Mouse (Mus musculus): ENCODE measurements around the gene Chd8.
"Not testable (repeated sequence)": the region's sequence is repeated elsewhere in the genome, so short reads cannot be mapped to it uniquely, and the experiment has no call there.

The Chd8 gene

DNA sequence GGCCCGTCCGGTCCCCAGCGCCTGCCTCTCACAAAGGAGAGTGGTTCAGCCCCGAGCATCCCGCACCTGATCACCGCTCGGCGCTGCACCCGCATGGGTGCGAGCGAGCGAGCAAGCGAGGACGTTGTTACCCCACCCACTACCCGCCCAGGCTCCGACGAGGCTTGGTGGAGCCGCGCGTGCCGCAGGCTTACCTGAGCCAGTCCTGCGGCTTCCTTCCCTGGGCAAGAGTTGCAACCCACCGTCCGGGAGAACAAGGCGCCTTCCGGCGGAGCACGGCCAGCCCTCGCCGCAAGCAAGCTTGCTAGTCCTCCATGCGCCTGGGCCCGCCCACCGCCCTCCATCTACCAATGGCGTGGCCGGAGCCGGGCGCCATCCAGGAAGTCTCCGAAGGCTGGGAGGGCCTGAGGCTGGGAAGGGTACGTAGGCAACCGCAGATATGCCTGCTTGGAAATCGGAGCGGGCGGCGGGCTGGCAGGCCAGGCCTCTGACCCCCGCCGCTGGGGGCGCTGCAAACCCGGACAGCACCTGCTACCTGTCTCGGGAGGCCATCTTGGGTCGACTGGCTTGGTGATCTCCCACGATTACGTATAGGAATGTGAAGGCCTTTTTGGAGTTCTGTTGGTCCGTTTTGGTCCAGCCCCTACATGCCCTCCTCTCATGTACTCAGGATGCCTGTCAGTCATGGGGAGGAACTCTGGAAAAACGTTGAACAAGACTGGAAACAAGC lies at the start of gene Chd8:
Gene Chd8, minus strand, starts transcription at position 297 of the 730 bp plus-strand sequence.
- DNase-seq (ENCODE audit: low spot score in 2 of 2), result peak; percentile 98 to 99

DNA sequence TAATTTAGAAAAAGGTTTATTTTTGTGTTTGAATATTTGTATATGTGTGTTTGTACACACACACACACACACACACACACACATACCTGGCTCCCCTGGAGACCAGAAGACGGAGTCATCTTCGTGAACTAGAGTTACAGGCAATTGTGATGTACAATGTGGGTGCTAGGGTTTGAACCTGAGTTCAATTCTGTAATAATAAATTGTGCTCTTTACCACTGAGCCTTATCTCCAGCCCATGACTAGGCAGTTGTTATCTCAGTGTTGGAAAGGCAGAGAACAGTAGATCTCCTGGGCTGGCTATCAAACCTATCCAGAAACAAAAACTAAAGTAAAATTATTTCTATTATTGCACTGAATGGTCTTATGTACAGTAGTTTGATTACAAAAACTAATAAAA lies 48.5 kb upstream of the Chd8 start:
- DNase-seq (ENCODE audit: low spot score in 2 of 2), result no peak

DNA sequence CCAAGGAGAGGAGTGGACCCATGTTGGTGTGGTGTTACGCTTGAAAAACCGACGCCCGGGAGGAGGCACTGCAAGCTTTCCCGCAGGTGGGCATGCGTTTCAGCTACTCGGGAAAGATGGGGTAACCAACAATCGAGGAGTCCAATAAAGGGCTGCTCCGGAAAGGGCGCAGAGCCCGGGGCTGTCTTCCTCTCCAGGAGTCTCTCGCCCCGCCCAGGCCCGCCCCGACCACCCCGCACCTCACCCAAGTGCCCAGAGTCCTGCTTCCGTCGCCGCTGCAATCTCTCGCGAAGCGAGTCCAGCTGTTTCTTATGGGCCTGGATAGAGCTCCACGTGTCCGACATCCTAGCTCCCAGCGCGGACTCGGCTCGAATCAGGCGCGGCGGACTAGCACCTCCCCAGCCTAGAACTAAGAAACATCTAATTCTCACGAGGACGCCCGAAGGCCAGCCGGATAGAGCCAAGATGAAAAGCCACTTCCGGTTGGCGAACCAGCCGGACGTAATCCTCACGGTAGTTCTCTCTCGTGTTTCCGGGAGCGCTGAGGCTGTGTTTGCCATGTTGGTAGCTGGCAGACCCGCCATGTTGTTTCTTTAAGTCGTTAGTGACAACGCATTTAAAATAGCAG lies 47.2 kb upstream of the Chd8 start, which contains the start of gene Mettl3:
Gene Mettl3, minus strand, starts transcription at position 485 of the 628 bp plus-strand sequence.
- peak; percentile 96 to 97 for DNase-seq (ENCODE audit: low spot score in 2 of 2)

DNA sequence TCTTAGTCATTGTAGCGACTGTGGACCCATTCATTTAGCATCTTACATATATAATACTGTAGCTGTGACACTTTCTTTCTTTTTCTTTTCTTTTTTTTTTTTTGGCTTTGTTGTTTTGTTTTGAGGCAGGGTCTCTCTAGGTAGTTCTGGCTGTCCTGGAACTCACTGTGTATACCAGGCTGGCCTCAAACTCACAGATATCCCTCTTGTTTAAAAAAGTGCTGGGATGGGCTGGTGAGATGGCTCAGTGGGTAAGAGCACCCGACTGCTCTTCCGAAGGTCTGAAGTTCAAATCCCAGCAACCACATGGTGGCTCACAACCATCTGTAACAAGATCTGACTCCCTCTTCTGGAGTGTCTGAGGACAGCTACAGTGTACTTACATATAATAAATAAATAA lies 45.9 kb upstream of the Chd8 start:
- DNase-seq (ENCODE audit: low spot score in 2 of 2), result not testable (repeated sequence)

DNA sequence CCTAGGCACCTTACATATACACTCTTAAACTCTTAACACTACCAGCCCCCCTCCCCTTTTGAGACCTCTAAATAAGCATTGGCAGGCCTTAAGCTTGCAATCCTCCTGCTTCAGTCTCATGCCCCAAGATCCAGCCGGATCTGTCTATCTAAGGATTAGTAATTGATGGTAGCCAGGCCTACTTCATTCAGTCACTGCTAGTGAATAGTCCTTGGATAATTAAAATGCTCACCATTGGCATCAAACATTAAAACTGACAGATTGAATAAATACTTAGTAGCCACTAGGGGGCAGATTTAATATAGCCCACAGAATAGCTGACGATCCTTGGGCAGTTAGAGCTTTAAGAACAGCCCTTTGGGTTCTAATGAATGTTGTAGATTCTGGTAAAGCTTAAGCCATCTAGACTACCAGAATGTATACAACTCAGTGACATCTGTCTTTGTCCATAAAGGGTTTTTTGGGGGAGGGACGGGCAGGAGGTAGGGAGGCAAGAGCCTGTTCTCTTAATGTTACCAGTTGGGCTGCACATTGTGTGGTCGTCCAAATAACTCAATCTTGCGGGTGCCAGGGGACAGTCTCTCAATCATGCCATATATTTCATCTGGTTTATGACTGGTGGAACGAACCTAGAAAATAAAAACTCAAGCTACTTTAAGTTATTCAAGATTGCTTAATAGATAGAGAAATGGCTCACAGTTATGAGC lies 38.1 kb upstream of the Chd8 start:
- no peak for DNase-seq (ENCODE audit: low spot score in 2 of 2)

DNA sequence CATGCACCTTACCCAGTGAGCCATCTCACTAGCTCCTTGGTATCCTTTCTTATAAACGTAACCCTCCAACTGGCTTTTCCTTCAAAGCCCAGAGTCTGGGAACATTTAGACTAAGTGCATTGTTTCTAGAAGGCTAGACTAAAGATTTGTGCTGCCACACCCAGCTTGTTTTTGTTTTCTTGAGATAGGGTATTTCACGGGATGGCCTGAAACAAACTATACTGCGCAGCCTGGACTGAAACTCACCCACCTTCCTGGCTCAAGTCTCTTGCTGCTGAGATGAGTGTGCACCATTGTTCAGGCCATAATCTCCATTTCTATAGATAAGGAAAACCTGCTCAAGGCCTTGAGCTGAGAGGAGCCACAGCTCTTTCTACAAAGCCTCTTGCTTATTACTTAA lies 26.6 kb upstream of the Chd8 start:
- DNase-seq (ENCODE audit: low spot score in 2 of 2), result no peak

DNA sequence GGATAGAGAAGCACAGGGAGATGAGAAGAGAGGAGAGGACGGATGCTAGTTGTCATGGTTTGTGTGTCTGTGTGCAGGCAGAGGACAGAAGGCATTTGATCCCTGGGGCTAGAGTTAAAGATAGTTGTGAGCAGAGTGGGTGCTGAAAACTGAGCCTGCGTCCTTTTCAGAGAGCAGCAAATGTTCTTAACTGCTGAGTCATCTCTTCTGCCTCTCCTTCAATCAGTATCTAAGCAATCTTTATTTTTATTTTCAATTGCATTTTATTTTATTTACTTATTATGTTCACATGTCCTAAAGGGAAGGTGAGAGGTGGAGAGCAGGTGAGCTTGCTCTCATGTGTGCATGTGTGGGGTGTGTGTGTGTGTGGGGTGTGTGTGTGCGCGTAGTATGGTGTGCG lies 26.0 kb upstream of the Chd8 start:
- DNase-seq (ENCODE audit: low spot score in 2 of 2), result no peak

DNA sequence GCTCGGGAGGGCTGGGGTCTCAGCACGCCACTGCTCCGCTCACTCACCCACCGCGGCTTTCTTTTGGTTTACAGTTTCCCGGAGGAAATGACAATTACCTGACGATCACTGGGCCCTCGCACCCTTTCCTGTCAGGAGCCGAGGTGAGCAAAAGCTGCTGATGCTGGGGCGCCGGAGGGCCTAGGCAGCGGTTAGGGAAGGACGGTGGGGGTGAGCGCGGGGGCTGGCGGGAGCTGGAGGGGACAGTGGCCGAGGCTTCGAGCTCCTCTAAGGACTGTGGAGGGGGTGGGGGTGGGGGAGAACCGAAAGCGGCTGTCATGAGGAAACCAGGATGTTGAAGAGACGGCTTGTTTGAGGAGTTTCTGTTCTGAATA lies 22.2 kb upstream of the Chd8 start:
- DNase-seq (ENCODE audit: low spot score in 2 of 2), result no peak

DNA sequence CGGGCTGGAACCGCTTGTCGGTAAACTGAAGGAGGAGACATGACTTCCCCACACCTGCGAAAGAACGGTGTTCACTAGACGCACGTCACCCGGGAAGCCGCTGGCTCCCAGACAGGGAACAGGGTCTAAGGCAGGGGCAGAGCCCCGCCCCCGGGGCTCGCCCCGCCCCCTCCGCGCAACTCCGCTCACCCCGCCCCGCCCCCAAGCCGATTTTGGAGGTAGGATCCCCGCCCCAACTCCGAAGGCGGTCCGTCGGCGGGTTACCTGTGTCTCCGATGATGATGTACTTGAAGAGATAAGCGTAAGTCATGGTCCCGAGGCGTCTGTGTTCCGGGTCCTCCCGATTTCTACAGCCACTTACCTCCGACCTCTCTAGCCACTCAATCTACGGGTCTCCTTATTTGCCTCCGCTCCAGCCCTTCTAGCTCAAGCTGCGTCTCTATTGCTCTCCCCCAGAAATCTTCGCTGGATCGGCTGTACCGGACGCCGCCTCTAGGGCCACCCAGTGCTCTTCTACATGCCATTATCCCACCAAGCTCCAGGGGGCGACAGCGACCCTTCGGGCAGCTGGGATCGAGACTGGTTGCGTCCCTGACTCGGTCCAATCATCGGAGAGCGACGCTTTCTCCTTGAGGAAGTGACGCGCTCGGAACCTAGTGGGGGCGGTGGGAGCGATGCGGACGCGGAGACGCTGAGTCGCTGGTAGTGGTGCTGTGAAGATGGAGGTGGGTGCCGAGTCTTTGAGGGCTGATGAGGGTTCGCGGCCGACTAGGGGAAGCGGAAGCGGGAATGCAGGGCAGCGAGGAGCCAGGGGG lies 21.6 kb upstream of the Chd8 start, which contains the start of the genes Tox4 and Rab2b:
Gene Tox4, plus strand, starts transcription at position 215 of the 815 bp plus-strand sequence.
Gene Rab2b, minus strand, starts transcription at position 614 of the 815 bp plus-strand sequence.
- peak; percentile 99 for DNase-seq (ENCODE audit: low spot score in 2 of 2)

DNA sequence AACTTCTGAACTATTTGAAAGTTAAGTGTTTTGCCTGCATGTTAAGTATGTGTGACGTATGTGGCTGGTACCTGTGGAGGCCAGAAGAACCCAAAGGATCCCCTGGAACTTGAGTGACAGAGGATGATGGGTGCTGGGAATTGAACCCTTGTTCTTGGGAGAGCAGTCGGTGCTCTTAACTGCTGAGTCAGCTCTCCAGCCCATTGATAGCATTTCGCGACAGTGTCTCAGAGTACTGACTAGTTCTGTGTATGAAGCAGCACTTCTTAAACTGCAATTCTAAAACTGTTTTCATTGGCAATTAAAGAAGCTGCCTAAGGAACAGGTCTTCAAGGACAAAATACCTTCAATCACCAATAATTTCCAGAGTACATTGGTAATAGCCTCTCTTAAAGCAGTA lies 19.6 kb upstream of the Chd8 start:
- no peak for DNase-seq (ENCODE audit: low spot score in 2 of 2)

DNA sequence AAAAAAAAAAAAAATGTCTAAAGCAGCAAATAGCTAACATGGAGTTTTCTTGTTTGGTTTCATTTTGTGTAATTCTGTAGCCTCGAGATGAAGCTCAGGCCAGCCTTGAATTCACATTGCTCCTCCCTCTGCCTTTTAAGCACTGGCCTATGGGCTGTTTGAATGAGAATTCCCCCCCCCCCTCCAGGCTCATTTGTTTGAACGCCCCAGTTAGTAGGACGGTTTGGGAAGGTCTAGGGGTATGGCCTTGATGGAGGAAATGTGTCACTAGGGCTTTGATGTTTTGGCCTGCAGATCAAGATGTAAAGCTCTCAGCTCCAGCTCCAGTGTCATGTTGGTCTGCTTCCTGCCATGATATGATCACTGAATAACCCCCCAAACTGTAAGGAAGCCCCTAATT lies 15.2 kb upstream of the Chd8 start:
- DNase-seq (ENCODE audit: low spot score in 2 of 2), result no peak

DNA sequence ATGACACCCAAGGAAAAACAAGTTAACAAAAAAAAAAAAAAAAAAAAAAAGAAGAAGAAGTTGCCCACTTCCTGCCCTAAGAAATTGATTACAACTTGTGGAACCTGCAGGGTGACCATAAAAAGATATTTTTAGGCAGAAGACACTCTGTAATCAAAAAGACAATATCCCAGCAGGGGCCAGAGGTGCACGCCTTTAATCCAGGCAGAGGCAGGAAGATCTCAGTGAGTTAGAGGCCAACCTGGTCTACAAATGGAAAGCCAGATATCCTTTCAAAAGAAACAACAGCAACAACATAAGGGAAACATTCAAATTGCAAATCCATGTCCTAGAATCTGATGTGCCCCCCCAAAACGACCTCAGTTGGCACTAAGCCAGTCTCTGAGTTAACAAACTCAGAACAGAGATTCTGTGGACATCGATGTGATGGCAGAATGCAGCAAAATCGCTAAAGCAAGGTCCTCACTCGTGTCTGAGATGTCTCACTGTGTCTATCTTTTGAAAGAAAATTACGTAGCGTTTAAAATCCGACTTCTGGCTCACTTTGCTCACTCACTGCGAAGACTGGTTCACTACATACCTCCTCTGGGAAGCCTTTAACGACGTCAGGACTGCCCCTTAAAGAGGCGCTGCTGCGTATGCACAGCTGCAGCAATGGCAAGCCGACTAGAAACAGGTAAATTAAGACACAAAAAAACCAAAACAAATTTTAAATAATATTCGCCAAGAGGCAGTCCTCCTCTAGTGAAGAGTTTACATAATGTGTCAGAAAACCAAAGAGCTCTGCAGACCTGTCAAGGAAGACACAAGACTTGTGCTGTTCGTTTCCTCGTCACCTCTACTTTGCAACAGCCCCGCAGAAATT lies 1.0 kb downstream of the Chd8 start:
- DNase-seq (ENCODE audit: low spot score in 2 of 2), result peak; percentile 30 to 34

DNA sequence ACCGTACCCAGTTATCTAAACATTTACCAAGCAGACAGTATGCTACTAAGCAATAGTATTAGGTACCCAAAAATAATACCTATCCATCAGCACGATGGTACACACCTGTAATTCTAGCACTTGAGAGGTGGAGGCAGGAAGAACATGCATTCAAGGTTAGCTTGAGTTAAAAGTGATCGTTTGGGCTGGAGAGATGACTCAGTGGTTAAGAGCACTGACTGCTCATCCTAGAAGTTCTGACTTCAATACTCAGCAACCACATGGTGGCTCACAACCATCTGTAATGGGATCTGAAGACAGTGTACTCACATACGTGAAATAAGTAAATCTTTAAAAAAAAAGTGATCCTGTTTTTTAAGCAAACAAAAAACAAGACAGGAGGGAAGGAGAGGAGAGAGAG lies 11.5 kb downstream of the Chd8 start:
- DNase-seq (ENCODE audit: low spot score in 2 of 2), result no peak

DNA sequence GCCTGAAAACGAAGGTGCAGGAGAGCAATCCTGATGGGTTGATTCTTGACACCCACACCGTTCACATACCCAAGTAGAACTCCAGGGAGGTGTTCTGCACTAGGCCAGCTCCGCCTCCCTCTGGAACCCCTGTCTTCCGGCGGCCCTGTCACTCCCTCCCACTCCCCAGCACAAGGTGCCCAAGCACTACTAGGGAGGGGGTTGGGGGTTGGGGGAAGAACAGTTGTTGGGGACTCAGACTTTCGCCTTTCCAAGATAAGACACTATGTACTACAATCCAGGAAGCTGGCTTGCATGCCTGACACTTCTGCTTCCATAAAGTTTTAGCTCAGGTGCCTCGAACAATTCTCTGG lies 12.9 kb downstream of the Chd8 start:
- DNase-seq (ENCODE audit: low spot score in 2 of 2), result no peak

DNA sequence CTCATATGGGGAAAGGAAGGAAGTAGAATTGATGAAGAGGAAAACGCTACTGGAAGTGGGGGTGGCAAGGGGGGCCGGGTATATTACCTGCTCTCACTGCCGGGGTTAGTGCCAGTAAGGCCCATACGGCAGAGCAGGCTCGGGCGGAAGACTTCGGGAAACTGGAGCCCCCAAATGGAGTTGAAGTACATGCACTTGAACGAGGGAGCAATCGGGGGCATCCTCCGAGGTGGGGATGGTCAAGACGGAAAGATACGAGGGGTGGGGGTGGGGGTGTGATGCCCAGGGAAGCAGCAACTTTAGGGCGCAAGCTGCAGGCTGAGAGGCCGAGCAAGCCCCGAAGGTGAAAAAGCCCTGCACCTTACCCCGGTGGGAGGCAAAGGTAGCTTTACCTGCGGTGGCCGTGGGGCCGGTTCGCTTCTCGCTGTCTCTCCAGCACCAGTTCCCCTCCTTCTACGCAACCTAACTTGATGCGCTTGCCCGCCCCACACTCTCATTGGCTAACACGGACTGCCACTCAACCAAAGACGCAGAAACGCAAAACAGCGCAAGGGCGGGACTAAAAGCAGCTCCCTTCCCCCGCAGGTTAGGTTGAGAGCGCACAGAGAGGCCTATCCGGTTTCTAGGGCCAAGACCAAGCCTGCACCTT lies 13.4 kb downstream of the Chd8 start:
- peak; percentile 99 to 100 for DNase-seq (ENCODE audit: low spot score in 2 of 2)

DNA sequence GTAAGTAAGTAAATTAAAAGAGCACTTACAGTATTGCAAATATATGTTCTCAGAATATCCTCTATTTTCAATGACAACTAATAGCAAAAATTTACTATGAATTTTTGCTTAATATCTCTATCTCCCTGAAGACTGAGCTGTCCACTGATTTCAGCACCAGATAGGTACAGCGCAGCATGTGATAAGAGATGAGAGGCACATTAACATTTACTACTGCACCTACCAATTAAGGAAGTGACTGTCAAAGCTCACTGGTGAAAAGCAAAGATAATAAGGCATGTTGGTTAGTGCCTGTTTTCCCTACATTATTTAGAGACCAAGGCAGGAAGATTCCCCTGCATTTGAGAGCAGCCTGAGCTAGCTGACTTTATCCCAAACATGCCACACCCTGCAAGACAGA lies 21.4 kb downstream of the Chd8 start:
- DNase-seq (ENCODE audit: low spot score in 2 of 2), result no peak

DNA sequence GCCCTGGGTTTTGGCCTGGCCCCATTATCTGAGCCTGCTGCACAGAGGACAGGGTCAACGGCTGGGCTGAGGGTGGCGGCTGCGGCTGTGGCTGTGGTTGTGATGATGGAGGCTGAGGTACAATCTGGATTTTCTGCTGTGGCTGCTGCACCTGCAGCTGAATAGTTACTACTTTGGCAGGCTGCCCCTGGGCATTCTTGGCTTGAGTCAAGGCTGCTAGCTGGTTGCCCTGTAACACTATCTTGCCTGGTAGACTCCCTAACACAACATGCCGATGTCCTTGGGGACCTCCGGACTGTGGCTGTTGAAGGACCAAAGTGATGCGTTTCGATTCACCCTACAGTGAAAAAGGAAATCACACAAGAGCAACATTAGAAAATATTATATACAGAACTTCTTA lies 22.4 kb downstream of the Chd8 start:
- DNase-seq (ENCODE audit: low spot score in 2 of 2), result no peak

DNA sequence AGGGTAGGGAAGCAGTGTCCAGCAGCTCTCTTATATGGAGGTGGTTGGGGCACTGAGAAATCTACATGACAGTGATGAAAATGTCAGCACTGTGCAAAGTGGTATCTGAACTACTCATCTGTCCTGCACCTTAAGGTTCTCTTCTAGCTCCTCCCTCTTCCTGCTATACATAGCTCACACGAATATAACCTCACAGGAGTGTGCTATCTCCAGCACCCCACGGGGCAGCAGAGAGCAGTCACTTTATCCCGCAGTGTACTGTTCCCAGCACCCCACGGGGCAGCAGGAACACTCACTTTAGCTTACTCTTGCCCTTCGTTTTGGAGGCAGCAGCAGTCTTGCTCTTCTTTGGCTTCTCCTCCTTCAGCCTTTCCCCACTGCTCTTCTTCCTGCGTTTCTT lies 25.3 kb downstream of the Chd8 start:
- no peak for DNase-seq (ENCODE audit: low spot score in 2 of 2)

DNA sequence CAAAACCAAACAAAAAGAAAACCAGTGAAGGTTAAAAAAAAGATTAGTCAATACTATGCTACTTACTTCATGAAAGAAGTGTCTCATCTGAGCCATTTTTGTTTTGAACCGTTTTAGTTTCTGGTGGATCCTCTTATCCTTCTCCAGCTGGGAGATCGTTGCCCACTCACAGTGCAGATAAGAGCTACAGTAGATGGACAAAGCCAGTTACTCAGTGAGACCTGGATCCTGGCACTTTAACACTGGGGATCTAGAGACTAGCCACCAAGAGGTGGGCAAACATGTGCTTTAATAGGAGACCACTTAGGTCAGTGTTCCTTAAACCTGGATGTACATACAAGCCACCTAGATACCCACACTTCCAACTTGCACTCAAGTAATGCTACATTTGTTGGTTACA lies 31.6 kb downstream of the Chd8 start:
- no peak for DNase-seq (ENCODE audit: low spot score in 2 of 2)

DNA sequence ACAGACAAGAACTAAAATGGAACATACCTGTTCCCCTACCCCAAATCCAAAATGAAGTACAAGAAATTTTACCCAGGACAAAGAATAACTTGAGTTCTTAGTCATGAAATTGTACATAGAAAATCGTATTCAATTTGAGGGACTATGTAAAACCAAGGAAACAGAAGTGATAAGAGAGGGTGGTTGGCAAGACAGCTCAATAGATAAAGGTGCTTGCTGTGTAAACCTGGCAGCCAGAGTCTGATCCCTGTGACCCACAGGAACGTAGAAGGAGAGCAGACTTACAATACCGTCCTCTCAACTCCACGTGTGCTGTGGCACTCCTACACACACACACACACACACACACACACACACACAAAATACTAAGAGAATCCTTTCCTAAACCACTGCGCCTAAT lies 40.3 kb downstream of the Chd8 start:
- no peak for DNase-seq (ENCODE audit: low spot score in 2 of 2)

DNA sequence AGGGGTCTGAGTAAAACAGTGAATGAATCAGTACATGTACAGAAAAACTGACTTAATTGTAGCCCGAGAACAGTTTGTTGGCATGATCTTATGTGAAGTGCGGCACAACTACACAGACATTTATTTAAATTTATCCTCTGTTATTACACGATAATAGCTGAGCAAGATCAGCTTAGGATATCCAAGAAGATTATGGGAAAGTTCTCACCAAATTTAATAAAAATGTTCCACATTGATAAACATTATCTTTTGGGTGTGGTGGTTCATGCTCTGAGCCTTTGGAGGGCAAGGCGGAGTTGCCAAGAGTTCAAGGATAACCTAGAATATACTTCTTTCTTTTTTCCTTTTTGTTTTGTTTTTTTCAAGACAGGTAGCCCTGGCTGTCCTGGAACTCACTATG lies 58.2 kb downstream of the Chd8 start:
- no peak for DNase-seq (ENCODE audit: low spot score in 2 of 2)

All from right cerebral cortex, postnatal 10 days (tissue).